In the genomic region with DNA sequence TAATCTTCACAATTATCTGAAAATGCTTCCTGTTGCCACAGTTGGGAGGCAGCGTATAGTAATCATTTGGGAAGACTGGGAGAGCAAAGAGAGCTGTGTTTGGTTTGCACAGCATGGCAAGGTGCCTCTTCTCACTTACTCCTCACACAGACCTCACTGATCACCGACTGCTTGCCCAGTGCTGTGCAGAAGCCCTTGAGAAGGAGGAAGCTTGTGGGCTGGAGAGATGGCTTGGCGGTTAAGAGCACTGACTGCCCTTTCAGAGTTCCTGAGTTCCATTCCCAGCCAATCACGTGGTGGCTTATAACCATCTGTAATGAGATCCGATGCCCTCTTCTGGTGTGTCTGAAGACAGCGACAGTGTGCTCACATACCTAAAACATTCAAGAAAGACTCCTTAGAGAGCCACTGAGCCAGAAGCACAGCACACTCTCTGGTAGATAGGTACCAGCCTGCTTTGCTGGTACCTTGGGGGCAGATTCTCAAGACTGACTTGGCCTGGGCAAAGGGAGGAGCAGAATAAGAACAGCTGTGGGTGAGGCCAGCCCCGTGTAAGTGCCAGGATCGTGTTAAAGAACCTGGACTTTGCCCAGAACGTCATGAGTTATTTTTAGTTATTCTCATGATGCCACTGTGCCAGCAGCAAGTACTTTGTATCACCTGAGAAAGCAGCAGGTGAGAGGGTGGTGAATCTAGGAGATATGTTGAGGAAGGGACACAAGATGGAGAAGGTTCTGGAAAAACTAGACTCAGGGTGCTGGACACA, we compare ENCODE assay signal across 20 mouse cellular contexts. TPM values are rescaled to one million over a fixed set of nuclear protein-coding genes. Genes with fewer than 3 reads are reported as not detected.
DNase-seq lines count a peak whose midpoint lies in the region; ATAC-seq and TF ChIP-seq lines count a peak whose summit lies in the region.
"Had no signal": no experiment of that assay in that cellular context is flagged by ENCODE, and none has a peak within 500 bp of the region (broad histone marks: within the 10 kb centered on the region; RNA-seq: fewer than 3 reads in every experiment).

No protein-coding gene starts in this region.

- peaks cover 6% of the 10 kb centered on the region; the same call in 1 of the 2 replicates for H3K4me1 ChIP-seq in forebrain, embryonic 11.5 days (replicated peaks; ENCODE audit: control insufficient read depth, insufficient read depth, low read length)
- H3K4me1 ChIP-seq in forebrain, postnatal 0 days (ENCODE audit: insufficient read depth), result peaks cover 16% of the 10 kb centered on the region
- H3K4me1 ChIP-seq in kidney, embryonic 15.5 days, result peaks cover 16% of the 10 kb centered on the region
- H3K4me1 ChIP-seq in midbrain, postnatal 0 days (ENCODE audit: insufficient read depth, low read length), result peaks cover 10% of the 10 kb centered on the region
- H3K4me1 ChIP-seq in midbrain, embryonic 13.5 days (replicated peaks), result peaks cover 24% of the 10 kb centered on the region
- H3K4me1 ChIP-seq in stomach, postnatal 0 days (replicated peaks; ENCODE audit: control insufficient read depth, insufficient read depth), result no peaks in the 10 kb centered on the region
- peaks cover 24% of the 10 kb centered on the region for H3K4me1 ChIP-seq in forebrain, embryonic 15.5 days

- no peak for TF ChIP-seq EP300 in stomach, postnatal 0 days (optimal IDR thresholded peaks at IDR 0.05)

- H3K27ac ChIP-seq in forebrain, embryonic 11.5 days (ENCODE audit: low read depth, low read length), result no peak overlapping the region
- H3K27ac ChIP-seq in forebrain, postnatal 0 days (ENCODE audit: low read depth, low read length), result no peak overlapping the region
- H3K27ac ChIP-seq in kidney, embryonic 15.5 days, result no peak overlapping the region
- H3K27ac ChIP-seq in midbrain, postnatal 0 days (ENCODE audit: low read depth, low read length), result no peak overlapping the region
- no peak overlapping the region for H3K27ac ChIP-seq in midbrain, embryonic 13.5 days
- no peak overlapping the region for H3K27ac ChIP-seq in stomach, postnatal 0 days (replicated peaks)
- H3K27ac ChIP-seq in forebrain, embryonic 15.5 days (replicated peaks), result no peak overlapping the region
- H3K27ac ChIP-seq: embryonic facial prominence, embryonic 10.5 days; hindbrain, embryonic 14.5 days; left cerebral cortex, adult 2 months; limb, embryonic 13.5 days; neural tube, embryonic 15.5 days had no signal

- H3K36me3 ChIP-seq in forebrain, embryonic 11.5 days (ENCODE audit: control insufficient read depth, insufficient read depth, low read length), result no peaks in the 10 kb centered on the region
- 0 out of 2 replicates have a peak, but pooled peaks cover 4% of the 10 kb centered on the region for H3K36me3 ChIP-seq in forebrain, postnatal 0 days (ENCODE audit: insufficient read depth)
- peaks cover 6% of the 10 kb centered on the region; the same call in 1 of the 2 replicates for H3K36me3 ChIP-seq in kidney, embryonic 15.5 days
- H3K36me3 ChIP-seq in midbrain, postnatal 0 days (ENCODE audit: insufficient read depth, low read length), result no peaks in the 10 kb centered on the region
- H3K36me3 ChIP-seq in midbrain, embryonic 13.5 days, result peaks cover 6% of the 10 kb centered on the region; the same call in 1 of the 2 replicates
- 0 out of 2 replicates have a peak, but pooled peaks cover 2% of the 10 kb centered on the region for H3K36me3 ChIP-seq in stomach, postnatal 0 days (ENCODE audit: control insufficient read depth, insufficient read depth, low read length)
- no peaks in the 10 kb centered on the region for H3K36me3 ChIP-seq in forebrain, embryonic 15.5 days
- H3K36me3 ChIP-seq: limb, embryonic 13.5 days had no signal

- no peak; the same call in 1 of the 2 replicates for TF ChIP-seq CTCF in forebrain, postnatal 0 days (IDR thresholded peaks at IDR 0.05; ENCODE audit: low read depth)
- TF ChIP-seq CTCF in midbrain, postnatal 0 days (IDR thresholded peaks at IDR 0.05), result peak; percentile 13; the same call in 1 of the 2 replicates
- TF ChIP-seq CTCF in stomach, postnatal 0 days (IDR thresholded peaks at IDR 0.05; ENCODE audit: low read depth), result no peak

- ATAC-seq in forebrain, embryonic 11.5 days (replicated peaks; ENCODE audit: low FRiP score), result no peak
- no peak for ATAC-seq in forebrain, postnatal 0 days
- no peak for ATAC-seq in kidney, embryonic 15.5 days (replicated peaks; ENCODE audit: low FRiP score)
- no peak for ATAC-seq in midbrain, postnatal 0 days (ENCODE audit: low FRiP score)
- ATAC-seq in midbrain, embryonic 13.5 days, result no peak
- peak; percentile 13; the same call in 1 of the 2 replicates for ATAC-seq in stomach, postnatal 0 days (ENCODE audit: low FRiP score, low TSS enrichment)
- ATAC-seq in forebrain, embryonic 15.5 days (replicated peaks), result no peak

- H3K4me3 ChIP-seq in forebrain, embryonic 11.5 days (ENCODE audit: low read depth, low read length), result no peak overlapping the region
- no peak overlapping the region for H3K4me3 ChIP-seq in forebrain, postnatal 0 days (ENCODE audit: low read depth, low read length)
- H3K4me3 ChIP-seq in kidney, embryonic 15.5 days (replicated peaks), result no peak overlapping the region
- no peak overlapping the region for H3K4me3 ChIP-seq in midbrain, postnatal 0 days (ENCODE audit: low read depth, low read length)
- no peak overlapping the region for H3K4me3 ChIP-seq in midbrain, embryonic 13.5 days (replicated peaks)
- H3K4me3 ChIP-seq in stomach, postnatal 0 days (ENCODE audit: low read depth, low read length), result no peak overlapping the region
- H3K4me3 ChIP-seq in forebrain, embryonic 15.5 days, result no peak overlapping the region
- H3K4me3 ChIP-seq: embryonic facial prominence, embryonic 10.5 days; erythroblast, embryonic 14.5 days; left cerebral cortex, adult 2 months; limb, embryonic 13.5 days; neural tube, embryonic 15.5 days had no signal

- WGBS in forebrain, embryonic 11.5 days, result 83% methylated on average over 9 of the region's 9 CpGs
- WGBS in forebrain, postnatal 0 days, result 80% methylated on average over 9 of the region's 9 CpGs
- 84% methylated on average over 9 of the region's 9 CpGs for WGBS in kidney, embryonic 15.5 days
- 81% methylated on average over 9 of the region's 9 CpGs for WGBS in midbrain, postnatal 0 days
- 87% methylated on average over 9 of the region's 9 CpGs for WGBS in midbrain, embryonic 13.5 days
- WGBS in stomach, postnatal 0 days, result 62% methylated on average over 9 of the region's 9 CpGs
- WGBS in forebrain, embryonic 15.5 days, result 83% methylated on average over 9 of the region's 9 CpGs

- H3K9ac ChIP-seq in forebrain, embryonic 11.5 days (ENCODE audit: low read length), result no peak overlapping the region
- no peak overlapping the region for H3K9ac ChIP-seq in forebrain, postnatal 0 days
- no peak overlapping the region for H3K9ac ChIP-seq in kidney, embryonic 15.5 days
- no peak overlapping the region for H3K9ac ChIP-seq in midbrain, postnatal 0 days (replicated peaks; ENCODE audit: low read length, poor library complexity, severe bottlenecking)
- no peak overlapping the region for H3K9ac ChIP-seq in midbrain, embryonic 13.5 days (replicated peaks)
- H3K9ac ChIP-seq in stomach, postnatal 0 days (ENCODE audit: low read length), result no peak overlapping the region
- no peak overlapping the region for H3K9ac ChIP-seq in forebrain, embryonic 15.5 days (replicated peaks)
- H3K9ac ChIP-seq: hindbrain, embryonic 14.5 days; limb, embryonic 13.5 days; lung, embryonic 14.5 days; neural tube, embryonic 15.5 days had no signal

- no peaks in the 10 kb centered on the region for H3K27me3 ChIP-seq in forebrain, embryonic 11.5 days (ENCODE audit: control insufficient read depth, insufficient read depth, low read length)
- no peaks in the 10 kb centered on the region for H3K27me3 ChIP-seq in forebrain, postnatal 0 days (ENCODE audit: insufficient read depth, low read length)
- no peaks in the 10 kb centered on the region for H3K27me3 ChIP-seq in kidney, embryonic 15.5 days
- H3K27me3 ChIP-seq in midbrain, postnatal 0 days (ENCODE audit: insufficient read depth, low read length), result no peaks in the 10 kb centered on the region
- no peaks in the 10 kb centered on the region for H3K27me3 ChIP-seq in midbrain, embryonic 13.5 days
- no peaks in the 10 kb centered on the region for H3K27me3 ChIP-seq in stomach, postnatal 0 days (ENCODE audit: control insufficient read depth, insufficient read depth, low read length)
- H3K27me3 ChIP-seq in forebrain, embryonic 15.5 days, result no peaks in the 10 kb centered on the region
- H3K27me3 ChIP-seq: limb, embryonic 13.5 days; neural tube, embryonic 15.5 days had no signal

- no peak overlapping the region for H3K4me2 ChIP-seq in forebrain, embryonic 11.5 days (ENCODE audit: low read depth, low read length, severe bottlenecking)
- H3K4me2 ChIP-seq in forebrain, postnatal 0 days (ENCODE audit: low read depth), result no peak overlapping the region
- H3K4me2 ChIP-seq in kidney, embryonic 15.5 days, result no peak overlapping the region
- H3K4me2 ChIP-seq in midbrain, postnatal 0 days (ENCODE audit: low read depth, low read length, poor library complexity, severe bottlenecking), result no peak overlapping the region
- H3K4me2 ChIP-seq in midbrain, embryonic 13.5 days (replicated peaks), result no peak overlapping the region
- H3K4me2 ChIP-seq in stomach, postnatal 0 days (replicated peaks; ENCODE audit: low read depth), result no peak overlapping the region
- H3K4me2 ChIP-seq in forebrain, embryonic 15.5 days (replicated peaks), result no peak overlapping the region
- H3K4me2 ChIP-seq: hindbrain, embryonic 14.5 days; limb, embryonic 13.5 days; lung, embryonic 14.5 days; neural tube, embryonic 15.5 days had no signal

- no peaks in the 10 kb centered on the region for H3K9me3 ChIP-seq in forebrain, embryonic 11.5 days (ENCODE audit: control insufficient read depth, low read length)
- H3K9me3 ChIP-seq in forebrain, postnatal 0 days (ENCODE audit: low read length), result no peaks in the 10 kb centered on the region
- no peaks in the 10 kb centered on the region for H3K9me3 ChIP-seq in kidney, embryonic 15.5 days (replicated peaks)
- no peaks in the 10 kb centered on the region for H3K9me3 ChIP-seq in midbrain, postnatal 0 days (ENCODE audit: low read length)
- no peaks in the 10 kb centered on the region for H3K9me3 ChIP-seq in midbrain, embryonic 13.5 days
- H3K9me3 ChIP-seq in stomach, postnatal 0 days (ENCODE audit: control insufficient read depth, low read length), result no peaks in the 10 kb centered on the region
- H3K9me3 ChIP-seq in forebrain, embryonic 15.5 days, result no peaks in the 10 kb centered on the region
- H3K9me3 ChIP-seq: embryonic facial prominence, embryonic 10.5 days; limb, embryonic 13.5 days; neural tube, embryonic 15.5 days had no signal

- DNase-seq in forebrain, embryonic 11.5 days (ENCODE audit: low spot score), result peak; percentile 40
- DNase-seq in forebrain, postnatal 0 days, result no peak
- DNase-seq in kidney, adult 18-20 months, result peak; percentile 40
- DNase-seq in midbrain, postnatal 0 days (ENCODE audit: low spot score), result no peak
- DNase-seq in stomach, postnatal 0 days (ENCODE audit: low spot score), result peak; percentile 53
- DNase-seq: adrenal gland, adult 8-10 months; B cell, adult 2 months; cerebellum, postnatal 10 days; lung, embryonic 14.5 days; right cerebral cortex, postnatal 4 days had no signal

RNA-seq across cellular contexts. Expression of gene Oser1, which starts 1.4 kb away (rescaled TPM):
- polyA plus RNA-seq in forebrain, embryonic 11.5 days (2014; fragmentation: Nextera tagmentation; extraction: Ambion mirVana), result 80.7 and 85.5 TPM in 2 replicates
- 25.2 and 26.6 TPM in 2 replicates for total RNA-seq in forebrain, postnatal 0 days (2014; rRNA removed)
- polyA plus RNA-seq in forebrain, postnatal 0 days (2015; fragmentation: Nextera tagmentation; extraction: Ambion mirVana), result 52.4 and 57.3 TPM in 2 replicates
- polyA plus RNA-seq in kidney, embryonic 15.5 days (2015; fragmentation: Nextera tagmentation; extraction: Ambion mirVana), result 87.0 and 87.3 TPM in 2 replicates
- total RNA-seq in midbrain, postnatal 0 days (2014; rRNA removed), result 27.6 and 29.9 TPM in 2 replicates
- polyA plus RNA-seq in midbrain, postnatal 0 days (2015; fragmentation: Nextera tagmentation; extraction: Ambion mirVana), result 63.8 and 64.7 TPM in 2 replicates
- polyA plus RNA-seq in midbrain, embryonic 13.5 days (2015; fragmentation: Nextera tagmentation; extraction: Ambion mirVana), result 77.3 and 79.4 TPM in 2 replicates
- polyA plus RNA-seq in stomach, postnatal 0 days (2015; fragmentation: Nextera tagmentation; extraction: Ambion mirVana), result 79.8 and 81.4 TPM in 2 replicates
- 75.4 and 79.1 TPM in 2 replicates for polyA plus RNA-seq in forebrain, embryonic 15.5 days (2015; fragmentation: Nextera tagmentation; extraction: Ambion mirVana)

RNA-seq across cellular contexts. Expression of gene Gdap1l1, which starts 15.2 kb away (rescaled TPM):
- polyA plus RNA-seq in forebrain, embryonic 11.5 days (2014; fragmentation: Nextera tagmentation; extraction: Ambion mirVana), result 28.8 and 31.1 TPM in 2 replicates
- 95.2 and 106 TPM in 2 replicates for total RNA-seq in forebrain, postnatal 0 days (2014; rRNA removed)
- polyA plus RNA-seq in forebrain, postnatal 0 days (2015; fragmentation: Nextera tagmentation; extraction: Ambion mirVana), result 123 and 134 TPM in 2 replicates
- 1.2 and 2.8 TPM in 2 replicates for polyA plus RNA-seq in kidney, embryonic 15.5 days (2015; fragmentation: Nextera tagmentation; extraction: Ambion mirVana)
- 150 and 182 TPM in 2 replicates for total RNA-seq in midbrain, postnatal 0 days (2014; rRNA removed)
- polyA plus RNA-seq in midbrain, postnatal 0 days (2015; fragmentation: Nextera tagmentation; extraction: Ambion mirVana), result 147 and 155 TPM in 2 replicates
- 114 and 121 TPM in 2 replicates for polyA plus RNA-seq in midbrain, embryonic 13.5 days (2015; fragmentation: Nextera tagmentation; extraction: Ambion mirVana)
- 1.9 and 2.7 TPM in 2 replicates for polyA plus RNA-seq in stomach, postnatal 0 days (2015; fragmentation: Nextera tagmentation; extraction: Ambion mirVana)
- 111 and 112 TPM in 2 replicates for polyA plus RNA-seq in forebrain, embryonic 15.5 days (2015; fragmentation: Nextera tagmentation; extraction: Ambion mirVana)
- polyA plus RNA-seq: erythroblast, embryonic 14.5 days; heart, postnatal 0 days had no signal

RNA-seq across cellular contexts. Expression of gene Jph2, which starts 25.3 kb away (rescaled TPM):
- polyA plus RNA-seq in forebrain, embryonic 11.5 days (2014; fragmentation: Nextera tagmentation; extraction: Ambion mirVana), result 0.08 and 0.25 TPM in 2 replicates
- total RNA-seq in forebrain, postnatal 0 days (2014; rRNA removed), result 0.69 and 1.9 TPM in 2 replicates
- 0.40 and 0.82 TPM in 2 replicates for polyA plus RNA-seq in forebrain, postnatal 0 days (2015; fragmentation: Nextera tagmentation; extraction: Ambion mirVana)
- polyA plus RNA-seq in kidney, embryonic 15.5 days (2015; fragmentation: Nextera tagmentation; extraction: Ambion mirVana), result 2.5 and 4.2 TPM in 2 replicates
- 2.3 and 3.5 TPM in 2 replicates for total RNA-seq in midbrain, postnatal 0 days (2014; rRNA removed)
- 1.5 and 2.2 TPM in 2 replicates for polyA plus RNA-seq in midbrain, postnatal 0 days (2015; fragmentation: Nextera tagmentation; extraction: Ambion mirVana)
- polyA plus RNA-seq in midbrain, embryonic 13.5 days (2015; fragmentation: Nextera tagmentation; extraction: Ambion mirVana), result 0.13 and 0.31 TPM in 2 replicates
- polyA plus RNA-seq in stomach, postnatal 0 days (2015; fragmentation: Nextera tagmentation; extraction: Ambion mirVana), result 13.6 and 13.9 TPM in 2 replicates
- polyA plus RNA-seq in forebrain, embryonic 15.5 days (2015; fragmentation: Nextera tagmentation; extraction: Ambion mirVana), result 0.22 and 0.25 TPM in 2 replicates
- polyA plus RNA-seq: erythroblast, embryonic 14.5 days had no signal

RNA-seq across cellular contexts. Expression of gene Fitm2, which starts 49.4 kb away (rescaled TPM):
- polyA plus RNA-seq in forebrain, embryonic 11.5 days (2014; fragmentation: Nextera tagmentation; extraction: Ambion mirVana), result 11.3 and 12.5 TPM in 2 replicates
- total RNA-seq in forebrain, postnatal 0 days (2014; rRNA removed), result 16.2 and 25.8 TPM in 2 replicates
- polyA plus RNA-seq in forebrain, postnatal 0 days (2015; fragmentation: Nextera tagmentation; extraction: Ambion mirVana), result 8.9 and 11.7 TPM in 2 replicates
- polyA plus RNA-seq in kidney, embryonic 15.5 days (2015; fragmentation: Nextera tagmentation; extraction: Ambion mirVana), result 9.8 TPM in 2 replicates
- total RNA-seq in midbrain, postnatal 0 days (2014; rRNA removed), result 24.5 and 29.9 TPM in 2 replicates
- 15.3 and 15.4 TPM in 2 replicates for polyA plus RNA-seq in midbrain, postnatal 0 days (2015; fragmentation: Nextera tagmentation; extraction: Ambion mirVana)
- 12.1 and 12.7 TPM in 2 replicates for polyA plus RNA-seq in midbrain, embryonic 13.5 days (2015; fragmentation: Nextera tagmentation; extraction: Ambion mirVana)
- 11.2 TPM in 2 replicates for polyA plus RNA-seq in stomach, postnatal 0 days (2015; fragmentation: Nextera tagmentation; extraction: Ambion mirVana)
- 11.4 and 12.3 TPM in 2 replicates for polyA plus RNA-seq in forebrain, embryonic 15.5 days (2015; fragmentation: Nextera tagmentation; extraction: Ambion mirVana)

Comparison
In these comparisons a context has a peak if more than half of its experiments do, and no peak if none do; other contexts are left out.
1. DNase-seq: peak in forebrain, embryonic 11.5 days (single experiment), kidney, adult 18-20 months (single experiment) and stomach, postnatal 0 days (single experiment); none in forebrain, postnatal 0 days (single experiment) and midbrain, postnatal 0 days (single experiment).